Mouse (Mus musculus): ENCODE measurements around the gene Ndrg4.

GRCm38 (mm10) chr8:95712395-95712794 lies 35.6 kb downstream of the Ndrg4 start:
- TF ChIP-seq CHD2 (IDR thresholded peaks at IDR 0.05; ENCODE audit: low read depth, low read length) (no peak), HCFC1 (IDR thresholded peaks at IDR 0.05; ENCODE audit: borderline replicate concordance, insufficient read depth, low read length) (no peak)
